Mouse (Mus musculus): ENCODE data around the gene Dcpp1.

- TF ChIP-seq CTCF (IDR thresholded peaks at IDR 0.05; ENCODE audit: borderline replicate concordance, insufficient read depth, low read depth, low read length) (no peak), POLR2A (IDR thresholded peaks at IDR 0.05; ENCODE audit: borderline replicate concordance, insufficient read depth, low read length) (no peak)
Observed at GRCm38 (mm10) chr17:23868513-23868912, 12.2 kb upstream of the Dcpp1 start.

All from cerebellum, adult 2 months (tissue).